Mouse (Mus musculus) embryonic facial prominence, embryonic 14.5 days (tissue): Measurements from ENCODE around the gene Sh3gl2. TPM values are rescaled to one million over a fixed set of nuclear protein-coding genes. Genes with fewer than 3 reads are reported as not detected.
A peak's percentile ranks its signal among the peaks of the same experiment; 100 is the strongest.

ENCODE experiments used
- ATAC-seq: fragments of 200-750 bp; cut with Nextera tagmentation; 2 replicates; pipeline ENCODE4 v1.8.0; 2017; ENCODE audit warnings: low read depth, moderate number of reproducible peaks, moderate TSS enrichment
- DNase-seq: peaks from one replicate; pipeline ENCODE4 v3.0.0-alpha.2; 2015; ENCODE audit warnings: low spot score
- H3K27ac ChIP-seq: fragments of 300-500 bp; sonication (generic); replicated peaks from 2 replicates; pipeline ENCODE4 v1.5.1; 2014; ENCODE audit warnings: low read depth, mild to moderate bottlenecking, low read length, moderate library complexity
- H3K27me3 ChIP-seq: fragments of 300-500 bp; sonication (generic); replicated peaks from 2 replicates; pipeline ENCODE4 v1.6.1; 2014; ENCODE audit warnings: low read length; ENCODE audit not compliant: control insufficient read depth, insufficient read depth
- H3K36me3 ChIP-seq: fragments of 300-500 bp; sonication (generic); 2 replicates; pipeline ENCODE4 v1.6.1; 2014; ENCODE audit warnings: low read length, mixed read lengths; ENCODE audit not compliant: control insufficient read depth, insufficient read depth
- H3K4me1 ChIP-seq: fragments of 300-500 bp; sonication (generic); 2 replicates; pipeline ENCODE4 v1.6.1; 2014; ENCODE audit warnings: antibody characterized with exemption, low read length; ENCODE audit not compliant: control insufficient read depth, insufficient read depth
- H3K4me2 ChIP-seq: fragments of 300-500 bp; sonication (generic); 2 replicates; pipeline ENCODE4 v1.6.1; 2014; ENCODE audit warnings: low read depth, mild to moderate bottlenecking, low read length, moderate library complexity, mixed read lengths
- H3K4me3 ChIP-seq: fragments of 300-500 bp; sonication (generic); 2 replicates; pipeline ENCODE4 v1.5.1; 2014; ENCODE audit warnings: low read depth, mild to moderate bottlenecking, low read length
- H3K9ac ChIP-seq: fragments of 300-500 bp; sonication (generic); 2 replicates; pipeline ENCODE4 v1.6.1; 2014; ENCODE audit warnings: low read depth, mild to moderate bottlenecking, low read length, moderate library complexity, mixed read lengths
- H3K9me3 ChIP-seq: fragments of 300-500 bp; sonication (generic); 2 replicates; pipeline ENCODE4 v1.6.1; 2016; ENCODE audit warnings: low read length; ENCODE audit not compliant: control insufficient read depth
- WGBS: fragments of 180-500 bp; shearing (Covaris S2); extraction: QIAGEN DNeasy Blood & Tissue Kit; methylation state at CpG from one replicate; pipeline ENCODE4 v1.1.7; 2014; 5-methylcytosine and 5-hydroxymethylcytosine counted together
- polyA plus RNA-seq: library from polyadenylated mRNA; unstranded; fragments of >200 nt; fragmentation: Nextera tagmentation; extraction: Ambion mirVana; gene quantifications from 2 replicates; pipeline ENCODE4 v1.2.1, GENCODE M21; 2014

Sh3gl2 gene
- polyA plus RNA-seq, 1 experiment from 2014 or later: 7.0 TPM

DNA sequence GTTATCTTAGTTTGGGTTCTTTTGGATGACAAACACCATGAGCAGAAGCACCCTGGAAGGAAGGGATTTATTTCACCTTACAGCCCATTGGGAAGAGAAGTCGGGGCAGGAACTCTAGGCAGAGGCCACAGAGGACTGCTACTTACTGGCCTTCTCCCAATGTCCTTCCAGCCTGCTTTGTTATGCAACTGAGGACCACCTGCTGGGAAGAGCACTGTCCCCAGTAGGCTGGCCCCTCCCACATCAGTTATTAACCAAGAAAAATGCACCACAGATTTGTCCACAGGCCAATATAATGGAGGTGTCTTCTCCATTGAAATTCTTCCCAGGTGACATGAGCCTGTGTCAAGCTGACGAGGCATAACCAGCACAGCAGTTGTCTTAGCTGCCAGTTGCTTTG is 62.5 kb downstream of the Sh3gl2 start:
- WGBS: 77% methylated on average over 2 of the region's 2 CpGs
- no peak overlapping the region for H3K4me2 ChIP-seq
- no peaks in the 10 kb centered on the region for H3K27me3 ChIP-seq
- H3K4me3 ChIP-seq: no peak overlapping the region
- H3K36me3 ChIP-seq: no peaks in the 10 kb centered on the region
- ATAC-seq (no peak), DNase-seq (no peak)
- no peaks in the 10 kb centered on the region for H3K4me1 ChIP-seq
- no peak overlapping the region for H3K27ac ChIP-seq
- no peaks in the 10 kb centered on the region for H3K9me3 ChIP-seq
- H3K9ac ChIP-seq: no peak overlapping the region

DNA sequence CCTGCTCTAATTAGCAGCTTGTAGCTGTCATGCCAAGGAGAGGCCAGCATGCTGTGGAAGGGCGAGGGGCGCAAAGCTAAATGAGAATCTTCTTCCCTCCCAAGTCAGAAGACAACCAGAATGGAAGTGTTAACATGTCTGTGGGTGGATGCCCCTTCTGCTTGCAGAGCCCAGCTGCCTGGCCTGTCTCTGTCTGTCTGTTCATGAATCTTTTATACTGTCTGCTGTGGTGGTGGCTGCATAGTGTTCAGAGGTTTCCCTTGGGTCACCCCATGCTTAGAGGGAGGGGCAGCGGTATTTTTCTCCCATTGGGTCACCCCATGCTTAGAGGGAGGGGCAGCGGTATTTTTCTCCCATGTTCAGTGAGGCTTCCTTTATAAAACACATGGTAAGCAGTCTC is 68.0 kb downstream of the Sh3gl2 start:
- ATAC-seq: peak; percentile 44; the same call in 1 of the 2 replicates
- no peak for DNase-seq
- Histone ChIP-seq H3K36me3 (no peaks in the 10 kb centered on the region), H3K27me3 (no peaks in the 10 kb centered on the region), H3K9ac (no peak overlapping the region), H3K4me2 (no peak overlapping the region), H3K4me1 (no peaks in the 10 kb centered on the region), H3K27ac (no peak overlapping the region), H3K4me3 (no peak overlapping the region), H3K9me3 (no peaks in the 10 kb centered on the region)
- WGBS: 78% methylated on average over 4 of the region's 4 CpGs

DNA sequence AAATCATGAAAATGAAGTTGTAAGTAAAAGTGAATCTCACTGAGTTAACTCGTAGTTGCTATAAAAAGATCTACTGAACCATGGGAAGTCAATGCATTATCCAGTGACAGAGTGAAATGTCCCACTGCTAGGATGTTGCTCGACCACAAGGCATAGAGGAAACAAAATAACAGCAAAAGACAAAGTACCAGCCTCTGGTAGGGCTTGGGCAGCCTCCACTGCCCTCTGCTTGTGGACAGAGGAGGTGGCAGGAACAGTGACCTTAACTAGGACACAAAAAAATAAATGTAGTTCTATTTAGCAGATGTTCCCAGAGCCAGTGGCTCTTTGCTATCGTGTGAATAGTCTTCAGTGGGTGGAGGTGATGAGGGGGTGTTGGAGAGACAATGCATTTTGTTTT is 68.5 kb downstream of the Sh3gl2 start:
- DNase-seq (no peak), ATAC-seq (no peak)
- no peaks in the 10 kb centered on the region for H3K9me3 ChIP-seq
- WGBS: 87% methylated on average over 3 of the region's 3 CpGs
- H3K27ac ChIP-seq: no peak overlapping the region
- no peak overlapping the region for H3K9ac ChIP-seq
- no peaks in the 10 kb centered on the region for H3K4me1 ChIP-seq
- H3K36me3 ChIP-seq: no peaks in the 10 kb centered on the region
- no peaks in the 10 kb centered on the region for H3K27me3 ChIP-seq
- H3K4me3 ChIP-seq: no peak overlapping the region
- no peak overlapping the region for H3K4me2 ChIP-seq

GRCm38 (mm10) chr4:85283151-85283550 is 78.2 kb downstream of the Sh3gl2 start:
- Histone ChIP-seq H3K9me3 (no peaks in the 10 kb centered on the region), H3K27me3 (no peaks in the 10 kb centered on the region), H3K9ac (no peak overlapping the region), H3K4me2 (no peak overlapping the region), H3K27ac (no peak overlapping the region), H3K4me1 (no peaks in the 10 kb centered on the region), H3K4me3 (no peak overlapping the region), H3K36me3 (no peaks in the 10 kb centered on the region)
- ATAC-seq (no peak), DNase-seq (no peak)
- 89% methylated on average over 9 of the region's 9 CpGs for WGBS

DNA sequence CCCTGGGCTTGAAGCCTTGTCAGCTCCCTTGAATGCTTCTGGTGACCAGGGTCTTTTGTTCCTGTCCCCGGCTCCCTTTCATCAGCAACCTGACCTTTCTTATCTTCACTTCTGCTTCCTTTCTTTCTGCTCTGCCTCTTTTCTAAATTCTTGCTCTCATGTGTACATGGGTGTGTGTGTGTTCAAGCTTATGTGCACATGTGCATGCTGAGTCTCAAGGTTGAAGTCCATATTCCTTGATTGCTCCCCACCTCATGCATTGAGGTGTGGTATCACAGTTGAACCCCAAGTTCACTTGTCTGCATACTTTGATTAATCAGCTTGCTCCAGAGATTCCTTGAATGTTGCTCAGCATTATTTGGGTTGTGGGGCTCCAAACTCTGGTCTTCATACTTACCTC is 85.1 kb downstream of the Sh3gl2 start:
- no peak overlapping the region for H3K4me3 ChIP-seq
- H3K27ac ChIP-seq: no peak overlapping the region
- DNase-seq (no peak), ATAC-seq (no peak)
- H3K4me2 ChIP-seq: no peak overlapping the region
- H3K9ac ChIP-seq: no peak overlapping the region
- H3K9me3 ChIP-seq: no peaks in the 10 kb centered on the region
- 70% methylated on average over 1 of the region's 1 CpGs for WGBS
- H3K36me3 ChIP-seq: no peaks in the 10 kb centered on the region
- H3K4me1 ChIP-seq: no peaks in the 10 kb centered on the region
- H3K27me3 ChIP-seq: no peaks in the 10 kb centered on the region

DNA sequence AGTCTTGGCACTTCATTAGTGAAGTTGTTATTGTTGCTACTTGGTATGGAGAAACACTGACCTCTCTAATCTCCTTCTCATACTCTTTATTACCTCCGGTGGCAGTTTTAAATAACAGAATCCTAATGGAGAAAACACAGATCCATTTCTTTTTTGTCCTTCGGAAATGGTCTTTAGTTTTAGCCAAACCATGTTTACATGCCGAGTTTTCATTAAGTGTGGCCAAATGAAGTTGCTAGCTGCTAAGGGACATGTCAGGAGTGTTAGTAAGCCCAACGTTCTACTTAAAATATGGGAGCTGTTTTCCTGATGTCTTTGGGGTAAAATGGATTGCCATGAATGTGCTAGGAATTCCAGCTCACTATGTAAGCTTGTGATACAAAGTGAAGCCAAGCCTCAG is 86.4 kb downstream of the Sh3gl2 start:
- Histone ChIP-seq H3K4me2 (no peak overlapping the region), H3K4me1 (no peaks in the 10 kb centered on the region), H3K9ac (no peak overlapping the region), H3K27ac (no peak overlapping the region), H3K4me3 (no peak overlapping the region), H3K9me3 (no peaks in the 10 kb centered on the region), H3K36me3 (no peaks in the 10 kb centered on the region), H3K27me3 (no peaks in the 10 kb centered on the region)
- DNase-seq: no peak
- WGBS: 76% methylated on average over 4 of the region's 4 CpGs
- ATAC-seq: no peak

GRCm38 (mm10) chr4:85293368-85293767 is 88.4 kb downstream of the Sh3gl2 start:
- Histone ChIP-seq H3K4me3 (no peak overlapping the region), H3K9me3 (no peaks in the 10 kb centered on the region), H3K9ac (no peak overlapping the region), H3K27ac (no peak overlapping the region), H3K27me3 (no peaks in the 10 kb centered on the region), H3K36me3 (no peaks in the 10 kb centered on the region), H3K4me1 (no peaks in the 10 kb centered on the region), H3K4me2 (no peak overlapping the region)
- DNase-seq: no peak
- WGBS: 59% methylated on average over 3 of the region's 3 CpGs
- no peak for ATAC-seq

GRCm38 (mm10) chr4:85300610-85301405 is 95.9 kb downstream of the Sh3gl2 start:
- 86% methylated on average over 6 of the region's 6 CpGs for WGBS
- no peak overlapping the region for H3K27ac ChIP-seq
- no peak overlapping the region for H3K4me2 ChIP-seq
- no peaks in the 10 kb centered on the region for H3K36me3 ChIP-seq
- H3K4me1 ChIP-seq: no peaks in the 10 kb centered on the region
- H3K9me3 ChIP-seq: no peaks in the 10 kb centered on the region
- H3K27me3 ChIP-seq: no peaks in the 10 kb centered on the region
- H3K4me3 ChIP-seq: no peak overlapping the region
- DNase-seq (no peak), ATAC-seq (no peak)
- H3K9ac ChIP-seq: no peak overlapping the region

- peak; percentile 7 for DNase-seq
- ATAC-seq: no peak
- Histone ChIP-seq H3K9ac (no peak overlapping the region), H3K27ac (no peak overlapping the region), H3K4me1 (no peaks in the 10 kb centered on the region), H3K4me3 (no peak overlapping the region), H3K27me3 (no peaks in the 10 kb centered on the region), H3K4me2 (no peak overlapping the region), H3K36me3 (no peaks in the 10 kb centered on the region), H3K9me3 (no peaks in the 10 kb centered on the region)
- 69% methylated on average over 7 of the region's 7 CpGs for WGBS
These were observed 101.1 kb downstream of the Sh3gl2 start for GRCm38 (mm10) chr4:85305912-85306573.
